Mouse (Mus musculus): ENCODE measurements around the gene Zfp712. TPM values are rescaled to one million over a fixed set of nuclear protein-coding genes. Genes with fewer than 3 reads are reported as not detected.

Zfp712 gene
- 9.4 and 10.5 TPM in 2 replicates for total RNA-seq (2014; fragmentation: Nextera tagmentation)
- total RNA-seq (2017): 5.1 and 5.3 TPM in 2 replicates
- polyA plus RNA-seq (2012): 0.10 and 0.13 TPM in 2 replicates

GRCm38 (mm10) chr13:67060786-67061358 is at the start of gene Zfp712:
Gene Zfp712 (minus strand): TSS chr13:67061170.
- ATAC-seq (ENCODE audit: extremely low read depth, insufficient number of reproducible peaks, low FRiP score, poor library complexity, severe bottlenecking) (peak; percentile 94), DNase-seq (ENCODE audit: low spot score) (peak; percentile 65)
- TF ChIP-seq CTCF (IDR thresholded peaks at IDR 0.05; ENCODE audit: low read depth, low read length) (no peak), GATA1 (IDR thresholded peaks at IDR 0.05; ENCODE audit: borderline replicate concordance, low read length) (no peak), TAL1 (conservative IDR thresholded peaks at IDR 0.05; ENCODE audit: low read depth, low read length) (no peak), GATA2 (IDR thresholded peaks at IDR 0.05; ENCODE audit: borderline replicate concordance, low read depth, low read length) (no peak), POLR2AphosphoS5 (IDR thresholded peaks at IDR 0.05; ENCODE audit: insufficient replicate concordance, low read depth, low read length) (no peak)
- H3K36me3 ChIP-seq (replicated peaks): peaks cover 2% of the 10 kb centered on the region
- no peaks in the 10 kb centered on the region for H3K27me3 ChIP-seq (ENCODE audit: insufficient read depth, low read length)
- H3K4me3 ChIP-seq (ENCODE audit: low read depth, low read length): peak within 1 kb of the TSS; percentile 85
- peaks cover 2% of the 10 kb centered on the region; the same call in 1 of the 2 replicates for H3K9me3 ChIP-seq (replicated peaks)
- peaks cover 8% of the 10 kb centered on the region for H3K4me1 ChIP-seq (ENCODE audit: insufficient read depth, low read depth, low read length)

- H3K27me3 ChIP-seq (ENCODE audit: insufficient read depth, low read length): no peaks in the 10 kb centered on the region; the same call in 1 of the 2 replicates
- peak; percentile 17 for DNase-seq (ENCODE audit: low spot score)
- TF ChIP-seq GATA1 (IDR thresholded peaks at IDR 0.05; ENCODE audit: borderline replicate concordance, low read length) (no peak), TAL1 (conservative IDR thresholded peaks at IDR 0.05; ENCODE audit: low read depth, low read length) (no peak), POLR2AphosphoS5 (IDR thresholded peaks at IDR 0.05; ENCODE audit: insufficient replicate concordance, low read depth, low read length) (no peak), CTCF (IDR thresholded peaks at IDR 0.05; ENCODE audit: low read depth, low read length) (no peak), GATA2 (IDR thresholded peaks at IDR 0.05; ENCODE audit: borderline replicate concordance, low read depth, low read length) (no peak)
- peaks cover 24% of the 10 kb centered on the region for H3K4me1 ChIP-seq (ENCODE audit: insufficient read depth, low read depth, low read length)
- peaks cover 15% of the 10 kb centered on the region for H3K36me3 ChIP-seq (replicated peaks)
- H3K4me3 ChIP-seq (ENCODE audit: low read depth, low read length): peak overlapping the region; percentile 77
- ATAC-seq (ENCODE audit: extremely low read depth, insufficient number of reproducible peaks, low FRiP score, poor library complexity, severe bottlenecking): peak; percentile 55
- no peaks in the 10 kb centered on the region for H3K9me3 ChIP-seq (replicated peaks)
These were observed 47.8 kb upstream of the Zfp712 start for GRCm38 (mm10) chr13:67108821-67109206.

GRCm38 (mm10) chr13:67108194-67108820 is 47.3 kb upstream of the Zfp712 start, which contains the start of gene Gm28557:
Gene Gm28557 (minus strand): TSS chr13:67108604.
- DNase-seq (ENCODE audit: low spot score) (peak; percentile 70), ATAC-seq (ENCODE audit: extremely low read depth, insufficient number of reproducible peaks, low FRiP score, poor library complexity, severe bottlenecking) (peak; percentile 92)
- peaks cover 22% of the 10 kb centered on the region for H3K4me1 ChIP-seq (ENCODE audit: insufficient read depth, low read depth, low read length)
- H3K9me3 ChIP-seq (replicated peaks): no peaks in the 10 kb centered on the region
- H3K36me3 ChIP-seq (replicated peaks): peaks cover 15% of the 10 kb centered on the region
- peak within 1 kb of the TSS; percentile 77 for H3K4me3 ChIP-seq (ENCODE audit: low read depth, low read length)
- no peak for TF ChIP-seq POLR2AphosphoS5 (IDR thresholded peaks at IDR 0.05; ENCODE audit: insufficient replicate concordance, low read depth, low read length)
- TF ChIP-seq TAL1 (conservative IDR thresholded peaks at IDR 0.05; ENCODE audit: low read depth, low read length): no peak
- TF ChIP-seq GATA2 (IDR thresholded peaks at IDR 0.05; ENCODE audit: borderline replicate concordance, low read depth, low read length): no peak
- peak; percentile 81 for TF ChIP-seq CTCF (IDR thresholded peaks at IDR 0.05; ENCODE audit: low read depth, low read length)
- H3K27me3 ChIP-seq (ENCODE audit: insufficient read depth, low read length): no peaks in the 10 kb centered on the region; the same call in 1 of the 2 replicates

GRCm38 (mm10) chr13:67107681-67108080 is 46.7 kb upstream of the Zfp712 start:
- no peak for TF ChIP-seq GATA1 (IDR thresholded peaks at IDR 0.05; ENCODE audit: borderline replicate concordance, low read length)
- no peak for TF ChIP-seq CTCF (IDR thresholded peaks at IDR 0.05; ENCODE audit: low read depth, low read length)
- TF ChIP-seq POLR2AphosphoS5 (IDR thresholded peaks at IDR 0.05; ENCODE audit: insufficient replicate concordance, low read depth, low read length): no peak
- no peak for TF ChIP-seq TAL1 (conservative IDR thresholded peaks at IDR 0.05; ENCODE audit: low read depth, low read length)
- TF ChIP-seq GATA2 (IDR thresholded peaks at IDR 0.05; ENCODE audit: borderline replicate concordance, low read depth, low read length): no peak
- ATAC-seq (ENCODE audit: extremely low read depth, insufficient number of reproducible peaks, low FRiP score, poor library complexity, severe bottlenecking) (no peak), DNase-seq (ENCODE audit: low spot score) (no peak)
- Histone ChIP-seq H3K4me3 (ENCODE audit: low read depth, low read length) (peak overlapping the region; percentile 77), H3K36me3 (replicated peaks) (peaks cover 15% of the 10 kb centered on the region), H3K27me3 (ENCODE audit: insufficient read depth, low read length) (no peaks in the 10 kb centered on the region; the same call in 1 of the 2 replicates), H3K4me1 (ENCODE audit: insufficient read depth, low read depth, low read length) (peaks cover 20% of the 10 kb centered on the region), H3K9me3 (replicated peaks) (no peaks in the 10 kb centered on the region)

- DNase-seq (ENCODE audit: low spot score): no peak
- no peak for TF ChIP-seq CTCF (IDR thresholded peaks at IDR 0.05; ENCODE audit: low read depth, low read length)
- TF ChIP-seq GATA1 (IDR thresholded peaks at IDR 0.05; ENCODE audit: borderline replicate concordance, low read length): no peak
- TF ChIP-seq POLR2AphosphoS5 (IDR thresholded peaks at IDR 0.05; ENCODE audit: insufficient replicate concordance, low read depth, low read length): no peak
- TF ChIP-seq GATA2 (IDR thresholded peaks at IDR 0.05; ENCODE audit: borderline replicate concordance, low read depth, low read length): no peak
- TF ChIP-seq TAL1 (conservative IDR thresholded peaks at IDR 0.05; ENCODE audit: low read depth, low read length): no peak
- peaks cover 3% of the 10 kb centered on the region; the same call in 1 of the 2 replicates for H3K4me1 ChIP-seq (ENCODE audit: insufficient read depth, low read depth, low read length)
- ATAC-seq (ENCODE audit: extremely low read depth, insufficient number of reproducible peaks, low FRiP score, poor library complexity, severe bottlenecking): no peak
- no peaks in the 10 kb centered on the region for H3K9me3 ChIP-seq (replicated peaks)
- peaks cover 23% of the 10 kb centered on the region for H3K36me3 ChIP-seq (replicated peaks)
- no peak within 1 kb of the TSS for H3K4me3 ChIP-seq (ENCODE audit: low read depth, low read length)
- H3K27me3 ChIP-seq (ENCODE audit: insufficient read depth, low read length): no peaks in the 10 kb centered on the region
These were observed 36.9 kb upstream of the Zfp712 start, which contains the start of gene Zfp708 for GRCm38 (mm10) chr13:67097876-67098275. Gene Zfp708 (minus strand): TSS chr13:67097976.

- TF ChIP-seq GATA1 (IDR thresholded peaks at IDR 0.05; ENCODE audit: borderline replicate concordance, low read length): no peak
- TF ChIP-seq POLR2AphosphoS5 (IDR thresholded peaks at IDR 0.05; ENCODE audit: insufficient replicate concordance, low read depth, low read length): no peak
- no peak for TF ChIP-seq TAL1 (conservative IDR thresholded peaks at IDR 0.05; ENCODE audit: low read depth, low read length)
- TF ChIP-seq CTCF (IDR thresholded peaks at IDR 0.05; ENCODE audit: low read depth, low read length): no peak
- no peak for TF ChIP-seq GATA2 (IDR thresholded peaks at IDR 0.05; ENCODE audit: borderline replicate concordance, low read depth, low read length)
- no peaks in the 10 kb centered on the region for H3K27me3 ChIP-seq (ENCODE audit: insufficient read depth, low read length)
- ATAC-seq (ENCODE audit: extremely low read depth, insufficient number of reproducible peaks, low FRiP score, poor library complexity, severe bottlenecking) (no peak), DNase-seq (ENCODE audit: low spot score) (no peak)
- H3K36me3 ChIP-seq (replicated peaks): peaks cover 6% of the 10 kb centered on the region
- no peak overlapping the region for H3K4me3 ChIP-seq (ENCODE audit: low read depth, low read length)
- H3K9me3 ChIP-seq (replicated peaks): no peaks in the 10 kb centered on the region
- no peaks in the 10 kb centered on the region for H3K4me1 ChIP-seq (ENCODE audit: insufficient read depth, low read depth, low read length)
These were observed 29.2 kb upstream of the Zfp712 start for GRCm38 (mm10) chr13:67090154-67090553.
